Mouse (Mus musculus) cerebellum, postnatal 25 days (tissue): Measurements from ENCODE around the gene Ctse.

Experiments used
- DNase-seq, 2 experiments: peaks; one replicate each; pipeline ENCODE4 v3.0.0; 2021; ENCODE audit warnings: mixed read lengths in 2 of 2

The Ctse gene

GRCm38 (mm10) chr1:131655601-131656000 is 17.5 kb downstream of the Ctse start:
- no peak for DNase-seq

- DNase-seq = peak; percentile 90 to 95
Observed at GRCm38 (mm10) chr1:131657945-131658354, 19.8 kb downstream of the Ctse start.

GRCm38 (mm10) chr1:131659512-131660085 is 21.5 kb downstream of the Ctse start:
- no peak for DNase-seq

GRCm38 (mm10) chr1:131660266-131660665 is 22.2 kb downstream of the Ctse start:
- no peak for DNase-seq

GRCm38 (mm10) chr1:131660716-131661472 is 22.8 kb downstream of the Ctse start:
- no peak for DNase-seq

DNA sequence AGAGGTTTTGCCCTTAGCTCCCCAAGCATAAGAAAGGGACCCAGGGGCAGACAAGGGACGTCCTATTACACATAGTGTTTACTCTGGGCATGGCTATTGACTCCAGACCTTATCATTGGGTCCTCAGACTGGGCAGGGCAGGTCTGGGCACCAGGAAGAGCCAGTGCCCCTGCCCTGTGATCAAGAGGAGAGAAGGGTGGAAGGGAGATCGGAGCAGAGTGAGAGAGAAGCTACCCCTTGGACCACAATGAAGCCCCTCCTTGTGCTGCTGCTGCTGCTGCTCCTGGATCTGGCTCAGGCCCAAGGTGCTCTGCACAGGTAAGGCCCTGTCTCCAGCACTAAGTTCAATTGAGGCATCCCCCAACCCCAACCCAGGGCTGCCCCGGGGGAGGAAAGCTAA is 23.6 kb downstream of the Ctse start:
- no peak for DNase-seq

- no peak for DNase-seq
Observed at GRCm38 (mm10) chr1:131663286-131663995, 25.3 kb downstream of the Ctse start.

DNA sequence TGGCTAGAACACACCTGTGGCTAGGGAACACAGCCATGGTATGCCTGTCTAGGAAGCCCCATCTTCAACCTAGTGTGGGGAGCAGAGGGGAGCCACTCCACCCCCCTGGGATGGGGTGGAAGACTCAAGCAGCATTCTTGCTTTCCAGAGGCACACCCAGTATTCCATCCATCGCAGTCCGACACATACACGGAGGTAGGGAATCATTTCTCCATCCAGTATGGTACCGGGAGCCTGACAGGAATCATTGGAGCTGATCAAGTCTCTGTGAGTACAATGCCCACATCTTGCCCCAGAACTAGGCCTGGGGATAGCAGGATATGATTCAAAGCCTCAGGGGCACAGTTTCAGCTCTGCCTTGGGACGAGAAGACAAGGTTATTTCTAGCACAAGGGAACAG is 26.0 kb downstream of the Ctse start:
- no peak for DNase-seq

GRCm38 (mm10) chr1:131665886-131666285 is 27.8 kb downstream of the Ctse start:
- DNase-seq = peak in 1 of 2 experiments; percentile 49

GRCm38 (mm10) chr1:131671113-131671512 is 33.0 kb downstream of the Ctse start:
- no peak for DNase-seq

DNA sequence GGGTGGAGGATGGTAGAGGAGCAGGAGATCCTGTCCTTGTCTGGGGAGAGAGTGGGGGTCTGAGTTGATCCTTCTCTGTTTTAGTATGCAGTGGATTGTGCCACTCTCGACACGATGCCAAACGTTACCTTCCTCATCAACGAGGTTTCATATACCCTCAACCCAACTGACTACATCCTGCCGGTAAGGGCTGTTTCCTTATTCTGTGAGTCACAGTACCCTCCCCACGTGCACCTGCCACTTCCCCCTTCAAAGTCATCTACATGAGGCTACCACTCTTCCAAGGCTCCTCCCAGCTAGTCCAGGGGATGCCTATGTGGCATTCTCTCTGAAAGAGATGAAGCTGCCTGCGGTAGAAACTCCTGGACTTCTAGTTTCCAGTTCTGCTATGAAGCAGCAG is 34.3 kb downstream of the Ctse start:
- DNase-seq = no peak

- DNase-seq = no peak
Observed at GRCm38 (mm10) chr1:131679644-131680043, 41.5 kb downstream of the Ctse start.

GRCm38 (mm10) chr1:131687739-131688138 is 49.6 kb downstream of the Ctse start:
- no peak for DNase-seq

DNA sequence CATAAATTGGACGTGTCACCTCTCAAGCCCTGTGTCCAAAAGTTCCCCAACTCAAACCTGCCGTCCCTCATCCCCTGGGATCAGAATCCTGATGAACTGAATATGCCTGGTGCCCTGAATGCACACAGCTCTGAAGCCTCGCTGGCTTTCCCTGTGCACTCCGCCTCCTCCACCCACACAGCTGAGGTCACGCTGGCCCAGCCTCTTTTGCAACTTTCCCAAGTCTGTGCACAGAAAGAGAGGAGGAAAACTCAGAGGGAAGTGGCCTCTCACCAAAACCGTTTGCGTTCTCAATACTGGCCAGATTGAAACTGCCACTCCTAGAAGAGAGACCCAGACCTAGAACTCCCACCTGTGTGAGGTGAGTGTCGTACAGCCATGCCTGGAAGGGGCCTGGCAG is 50.4 kb downstream of the Ctse start, which contains the start of gene Rab7b:
TSS of gene Rab7b (plus strand) at position 221 of the 400 bp plus-strand sequence.
- no peak for DNase-seq

DNA sequence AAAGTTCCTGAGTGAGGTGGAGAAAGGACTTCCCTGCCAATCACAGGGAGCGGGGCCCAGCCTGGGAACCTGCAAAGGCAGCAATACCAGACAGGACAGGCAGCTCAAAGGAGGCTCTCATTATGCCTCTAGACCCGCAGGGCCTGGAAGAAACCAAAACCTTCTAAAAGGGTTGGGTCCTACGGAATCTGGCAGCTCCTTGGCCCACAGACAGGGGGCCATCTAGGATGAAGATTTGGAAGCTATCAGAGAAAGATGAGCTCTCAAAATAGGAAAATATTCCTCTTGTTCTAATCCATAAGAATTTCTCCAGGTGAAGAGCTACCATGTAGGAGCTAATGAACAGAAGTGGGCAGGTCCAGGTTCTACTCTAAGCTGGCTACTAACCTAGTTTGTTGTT is 50.9 kb downstream of the Ctse start:
- DNase-seq = no peak

- DNase-seq = no peak
Observed at GRCm38 (mm10) chr1:131689899-131690298, 51.8 kb downstream of the Ctse start.

DNA sequence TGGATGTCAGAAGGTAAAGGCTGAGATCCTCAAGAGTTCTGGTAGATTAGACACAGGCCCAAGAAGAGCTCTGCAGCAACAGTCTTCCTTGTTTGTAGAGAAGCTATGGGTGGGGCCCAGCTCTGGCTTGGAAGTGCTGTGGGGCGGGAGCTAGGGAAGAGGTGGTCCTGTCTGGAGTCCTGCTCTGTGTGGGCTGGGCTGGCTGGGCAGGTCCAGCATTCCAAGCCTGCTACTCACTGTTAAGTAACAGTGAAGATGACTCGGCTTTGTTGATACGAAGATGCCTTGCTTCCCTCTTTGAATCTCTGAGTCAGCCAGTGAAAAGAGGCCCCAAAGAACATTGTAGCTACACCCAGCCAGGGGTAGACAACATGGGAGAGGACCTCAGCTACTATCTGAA is 52.3 kb downstream of the Ctse start:
- no peak for DNase-seq

GRCm38 (mm10) chr1:131691356-131691755 is 53.2 kb downstream of the Ctse start:
- no peak for DNase-seq

- no peak for DNase-seq
Observed at GRCm38 (mm10) chr1:131695308-131695707, 57.2 kb downstream of the Ctse start.

- no peak for DNase-seq
Observed at GRCm38 (mm10) chr1:131696325-131696724, 58.2 kb downstream of the Ctse start.

- DNase-seq = no peak
Observed at GRCm38 (mm10) chr1:131698770-131699169, 60.7 kb downstream of the Ctse start.

DNA sequence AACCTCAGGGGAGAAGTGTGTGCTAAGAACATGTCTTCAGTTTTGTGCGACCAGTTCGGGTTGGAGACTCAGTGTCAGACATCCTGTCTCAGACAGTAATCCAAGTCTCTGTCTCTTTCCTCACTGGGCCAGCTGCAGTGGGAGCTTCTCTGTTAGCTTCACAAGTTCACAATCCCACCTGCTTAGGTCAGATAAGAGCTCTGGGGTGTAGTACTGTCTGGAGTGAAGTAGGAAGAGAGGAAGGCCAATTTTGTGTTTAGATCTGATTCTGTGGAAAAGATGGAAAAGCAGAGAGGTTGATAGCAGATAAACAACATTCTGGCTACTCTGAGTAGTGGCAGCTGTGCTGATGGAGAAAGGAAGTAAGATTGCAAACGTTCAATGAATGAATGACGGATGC is 61.5 kb downstream of the Ctse start:
- DNase-seq = no peak

DNA sequence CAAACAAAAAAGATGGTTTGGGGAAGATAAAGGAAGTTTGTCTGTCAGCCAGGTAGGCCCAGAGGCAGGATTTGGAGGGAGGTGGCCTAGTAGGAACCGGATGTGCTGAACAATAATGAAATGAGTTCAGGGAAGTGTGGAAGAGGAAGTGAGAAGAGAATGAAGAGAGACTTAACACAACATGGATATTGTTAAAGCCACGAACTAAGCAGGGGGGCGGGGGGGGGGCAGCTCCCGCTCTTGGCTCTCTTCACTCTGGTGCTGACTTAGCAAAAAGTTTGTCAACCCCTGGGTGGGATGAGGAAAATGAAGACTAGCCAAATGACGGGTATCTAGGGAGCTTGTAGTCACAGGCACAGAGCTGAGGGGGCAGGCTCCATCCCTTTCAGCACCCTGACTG is 62.3 kb downstream of the Ctse start:
- no peak for DNase-seq

DNA sequence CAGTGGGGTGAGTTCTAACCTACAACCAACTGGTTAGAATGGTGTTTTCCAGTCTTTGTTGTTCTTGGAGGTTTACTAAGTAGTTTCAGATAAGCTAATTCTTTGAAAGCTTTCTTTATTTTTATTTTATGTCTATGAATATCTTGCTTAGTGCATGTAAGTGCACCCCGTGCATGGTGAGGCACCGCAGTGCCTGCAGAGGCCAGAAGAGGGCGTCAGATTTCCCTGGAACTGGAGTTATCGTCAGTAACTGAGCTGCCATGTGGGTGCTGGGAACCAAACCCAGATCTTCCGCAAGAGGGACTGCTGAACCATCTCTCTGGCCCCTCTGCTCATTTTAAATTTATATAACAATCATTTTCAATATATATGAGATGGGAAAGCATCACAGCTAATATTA is 63.3 kb downstream of the Ctse start:
- no peak for DNase-seq
